Mouse (Mus musculus) cerebellum, adult 2 months (tissue): ENCODE measurements at regions not wholly inside any gene's neighbourhood (a gene's known extent, or its start where the extent isn't known, plus 50 kb on each side); places are given as distances from the start of the nearest gene placed in this dataset.

Source experiments
- DNase-seq, 2 experiments: peaks; one replicate each; pipeline ENCODE4 v3.0.0; 2021
- H3K27ac ChIP-seq: fragments of 200-500 bp; 2 replicates; pipeline ENCODE4 v1.5.1; 2012; ENCODE audit warnings: low read length, control low read depth, inconsistent platforms; ENCODE audit not compliant: insufficient read depth
- H3K27me3 ChIP-seq: fragments of 200-500 bp; 2 replicates; pipeline ENCODE4 v1.6.1; 2012; ENCODE audit warnings: inconsistent platforms, mild to moderate bottlenecking, low read length, moderate library complexity; ENCODE audit not compliant: control insufficient read depth, insufficient read depth
- H3K4me1 ChIP-seq: fragments of 200-500 bp; 2 replicates; pipeline ENCODE4 v1.6.1; 2011; ENCODE audit warnings: low read length; ENCODE audit not compliant: control insufficient read depth, insufficient read depth
- H3K4me3 ChIP-seq: fragments of 200-500 bp; replicated peaks from 2 replicates; pipeline ENCODE3; 2011; ENCODE audit warnings: mild to moderate bottlenecking, low read depth, low read length, control low read depth; ENCODE audit not compliant: insufficient read depth
- CTCF ChIP-seq: fragments of 200-500 bp; IDR thresholded peaks from 2 replicates; pipeline ENCODE4 v1.5.1; 2011; ENCODE audit warnings: low read depth, mild to moderate bottlenecking, control low read depth, low read length, moderate library complexity, borderline replicate concordance; ENCODE audit not compliant: insufficient read depth
- POLR2A ChIP-seq: fragments of 200-500 bp; IDR thresholded peaks from 2 replicates; pipeline ENCODE4 v1.6.1; 2011; ENCODE audit warnings: low read length, control low read depth, borderline replicate concordance; ENCODE audit not compliant: insufficient read depth
- WGBS: fragments of 180-500 bp; shearing (Covaris S2); methylation state at CpG from one replicate; pipeline ENCODE4 v1.1.7; 2018; 5-methylcytosine and 5-hydroxymethylcytosine counted together

DNA sequence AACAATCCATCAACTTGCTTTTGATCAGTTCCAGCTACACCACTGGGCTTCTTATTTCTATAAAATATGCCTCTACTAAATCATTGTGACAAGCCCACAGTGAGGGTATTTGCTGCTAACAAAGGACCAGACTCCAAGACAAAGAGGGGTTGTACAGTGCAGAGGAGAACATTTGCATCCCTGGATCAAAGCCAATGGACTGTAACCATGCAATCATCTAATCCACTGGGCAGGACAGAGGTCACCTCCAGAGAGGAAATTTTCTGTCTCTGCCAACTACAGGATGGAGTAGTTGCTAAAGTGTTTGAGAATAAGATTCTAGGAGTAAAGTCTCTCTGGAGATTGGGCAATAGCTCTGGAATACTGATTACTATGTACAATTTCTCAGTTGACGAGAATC is 272.9 kb downstream of the Cox7c start:
- no peak for TF ChIP-seq POLR2A
- TF ChIP-seq CTCF, result no peak
- no peak for DNase-seq
- no peaks in the 10 kb centered on the region for H3K27me3 ChIP-seq
- no peak overlapping the region for H3K4me3 ChIP-seq
- H3K4me1 ChIP-seq, result no peaks in the 10 kb centered on the region
- WGBS, result 89% methylated on average over 1 of the region's 1 CpGs
- H3K27ac ChIP-seq, result no peak overlapping the region

DNA sequence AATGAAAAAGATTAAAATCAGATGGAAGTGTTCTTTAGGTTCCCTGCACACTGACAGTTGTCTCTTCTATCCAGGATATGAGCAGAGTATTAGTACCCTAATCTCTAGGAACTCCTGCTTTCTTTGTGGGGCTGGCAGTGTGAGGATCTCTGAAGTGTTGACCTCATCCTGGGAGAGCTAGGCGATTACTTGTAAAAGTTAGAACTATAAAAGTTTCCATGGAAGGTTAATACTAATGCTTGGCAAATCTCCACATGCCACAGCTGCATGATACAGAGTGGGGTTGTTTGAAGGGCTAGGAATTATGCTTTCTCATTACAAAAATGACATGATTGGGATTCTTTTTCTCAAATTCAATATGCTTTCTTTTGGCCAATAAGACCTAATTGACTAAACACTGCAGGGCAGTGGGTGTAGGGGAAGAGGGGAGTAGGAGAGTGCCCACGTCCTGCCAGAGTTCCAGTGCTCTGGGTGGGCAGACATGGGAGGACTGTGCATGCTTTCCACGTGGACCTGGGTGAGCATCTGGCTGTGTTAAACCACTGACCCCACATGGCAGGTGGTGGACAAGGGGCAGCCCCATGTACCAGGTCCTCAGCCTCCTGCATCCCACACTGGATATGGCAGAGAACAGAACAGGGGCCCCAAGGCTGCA is 275.6 kb downstream of the Cox7c start:
- Histone ChIP-seq H3K4me3 (no peak overlapping the region), H3K27ac (no peak overlapping the region), H3K4me1 (peaks cover 3% of the 10 kb centered on the region; the same call in 1 of the 2 replicates), H3K27me3 (no peaks in the 10 kb centered on the region)
- DNase-seq, result no peak
- TF ChIP-seq CTCF, result no peak
- TF ChIP-seq POLR2A, result no peak
- WGBS, result 52% methylated on average over 3 of the region's 3 CpGs

DNA sequence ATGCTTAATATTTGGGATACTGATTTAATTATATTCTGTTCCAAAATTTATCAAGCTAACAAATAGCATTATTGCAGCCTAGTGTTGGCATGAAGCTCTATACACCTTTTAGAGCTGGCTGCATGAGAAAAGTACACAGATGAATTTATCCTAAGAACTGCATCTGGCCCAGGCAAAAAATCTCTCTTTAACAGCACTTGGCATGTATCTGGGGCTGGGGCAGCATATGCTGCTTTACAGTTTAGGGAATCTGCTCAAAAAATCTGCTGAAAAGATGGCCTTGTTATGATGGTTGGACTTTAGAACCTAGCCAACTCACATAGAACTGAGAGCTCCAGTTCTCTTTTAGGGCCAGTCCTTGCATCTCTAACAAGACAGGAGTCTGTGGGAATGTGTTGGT is 276.2 kb downstream of the Cox7c start:
- H3K27ac ChIP-seq, result no peak overlapping the region
- TF ChIP-seq CTCF (no peak), POLR2A (no peak)
- H3K27me3 ChIP-seq, result no peaks in the 10 kb centered on the region
- DNase-seq, result no peak
- peaks cover 3% of the 10 kb centered on the region; the same call in 1 of the 2 replicates for H3K4me1 ChIP-seq
- H3K4me3 ChIP-seq, result no peak overlapping the region

DNA sequence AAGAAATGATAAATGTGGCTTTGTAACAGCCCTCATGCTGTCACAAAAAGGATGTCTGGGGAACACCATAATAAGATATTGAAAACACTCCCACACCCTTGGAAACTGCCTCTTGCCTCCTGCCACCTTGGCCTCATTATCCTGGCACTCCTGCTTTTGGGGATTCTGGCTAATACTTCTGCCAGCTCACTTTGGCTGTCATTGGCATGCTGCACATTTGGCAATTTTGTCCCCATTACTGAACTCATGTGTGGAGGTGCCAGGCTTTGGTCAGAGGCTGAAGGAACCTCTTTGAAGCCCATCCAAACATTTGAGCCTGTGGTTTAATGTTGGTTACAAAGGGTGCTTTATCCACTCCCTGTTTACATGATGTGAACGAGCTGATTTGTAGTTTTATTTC is 278.2 kb downstream of the Cox7c start:
- WGBS, result 2% methylated on average over 1 of the region's 1 CpGs
- DNase-seq, result peak in 1 of 2 experiments; percentile 5
- Histone ChIP-seq H3K4me3 (no peak overlapping the region), H3K27me3 (no peaks in the 10 kb centered on the region), H3K4me1 (peaks cover 3% of the 10 kb centered on the region; the same call in 1 of the 2 replicates), H3K27ac (no peak overlapping the region)
- TF ChIP-seq CTCF (no peak), POLR2A (no peak)

DNA sequence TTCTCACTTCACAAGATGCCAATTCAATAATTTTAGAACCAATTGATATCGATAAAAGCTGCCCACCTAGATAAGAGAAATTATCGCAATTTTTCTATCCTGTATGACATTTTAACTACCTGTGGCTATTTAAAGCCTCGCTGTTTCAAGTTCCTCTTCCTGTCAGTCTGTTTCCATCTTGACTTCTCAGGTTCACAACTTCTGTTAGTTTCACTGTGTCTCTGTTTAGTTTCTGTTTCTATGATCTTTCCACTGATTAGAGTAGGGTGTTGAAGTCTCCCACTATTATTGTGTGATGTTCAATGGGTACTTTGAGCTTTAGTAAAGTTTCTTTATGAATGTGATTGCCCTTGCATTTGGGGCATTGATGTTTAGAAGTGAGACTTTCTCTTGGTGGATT is 322.1 kb downstream of the Cox7c start:
- H3K4me1 ChIP-seq, result no peaks in the 10 kb centered on the region
- H3K27me3 ChIP-seq, result no peaks in the 10 kb centered on the region
- no peak for TF ChIP-seq POLR2A
- no peak for TF ChIP-seq CTCF
- WGBS, result 92% methylated on average over 3 of the region's 3 CpGs
- H3K4me3 ChIP-seq, result no peak overlapping the region
- no peak for DNase-seq
- no peak overlapping the region for H3K27ac ChIP-seq

DNA sequence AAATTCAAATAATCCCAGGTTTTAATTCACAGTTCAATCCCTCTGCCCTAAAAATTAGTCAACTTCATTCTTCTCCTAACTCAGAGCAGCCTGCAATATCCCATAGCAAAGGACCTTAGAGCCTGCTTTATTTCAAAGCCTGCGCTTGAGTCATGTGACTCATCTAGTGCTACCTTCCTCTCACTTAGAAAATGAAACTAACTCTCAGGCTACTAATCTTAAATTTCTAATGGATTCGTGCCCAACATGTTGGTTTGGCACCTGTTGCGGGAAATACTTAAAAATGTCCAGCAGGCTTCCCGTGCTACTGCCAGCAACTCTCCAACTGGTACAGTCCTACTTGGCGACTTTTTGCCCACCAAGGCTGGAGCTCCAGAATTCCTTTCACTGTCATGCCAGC is 322.6 kb downstream of the Cox7c start:
- no peaks in the 10 kb centered on the region for H3K27me3 ChIP-seq
- no peak for DNase-seq
- H3K4me1 ChIP-seq, result no peaks in the 10 kb centered on the region
- no peak overlapping the region for H3K27ac ChIP-seq
- no peak overlapping the region for H3K4me3 ChIP-seq
- TF ChIP-seq CTCF, result no peak
- no peak for TF ChIP-seq POLR2A
- WGBS, result 51% methylated on average over 5 of the region's 5 CpGs

DNA sequence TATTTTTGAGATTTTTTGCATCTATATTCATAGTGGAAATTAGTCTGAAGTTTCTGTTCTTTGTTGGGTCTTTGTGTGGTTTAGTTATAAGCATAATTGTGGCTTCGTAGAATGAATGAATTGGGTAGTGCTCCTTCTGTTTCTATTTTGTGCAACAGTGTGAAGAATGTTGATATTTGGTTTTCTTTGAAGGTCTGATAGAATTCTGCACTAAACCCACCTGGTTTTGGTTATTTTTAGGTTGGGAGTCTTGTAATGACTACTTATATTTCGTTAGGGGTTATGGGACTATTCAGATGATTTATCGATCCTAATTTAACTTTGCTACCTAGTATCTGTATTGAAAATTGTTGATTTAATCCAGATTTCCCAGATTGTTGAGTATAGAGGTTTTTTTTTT is 326.4 kb downstream of the Cox7c start:
- TF ChIP-seq POLR2A (no peak), CTCF (no peak)
- no peaks in the 10 kb centered on the region for H3K4me1 ChIP-seq
- H3K27ac ChIP-seq, result no peak overlapping the region
- WGBS, result 92% methylated on average over 3 of the region's 3 CpGs
- H3K4me3 ChIP-seq, result no peak overlapping the region
- DNase-seq, result no peak
- no peaks in the 10 kb centered on the region for H3K27me3 ChIP-seq

DNA sequence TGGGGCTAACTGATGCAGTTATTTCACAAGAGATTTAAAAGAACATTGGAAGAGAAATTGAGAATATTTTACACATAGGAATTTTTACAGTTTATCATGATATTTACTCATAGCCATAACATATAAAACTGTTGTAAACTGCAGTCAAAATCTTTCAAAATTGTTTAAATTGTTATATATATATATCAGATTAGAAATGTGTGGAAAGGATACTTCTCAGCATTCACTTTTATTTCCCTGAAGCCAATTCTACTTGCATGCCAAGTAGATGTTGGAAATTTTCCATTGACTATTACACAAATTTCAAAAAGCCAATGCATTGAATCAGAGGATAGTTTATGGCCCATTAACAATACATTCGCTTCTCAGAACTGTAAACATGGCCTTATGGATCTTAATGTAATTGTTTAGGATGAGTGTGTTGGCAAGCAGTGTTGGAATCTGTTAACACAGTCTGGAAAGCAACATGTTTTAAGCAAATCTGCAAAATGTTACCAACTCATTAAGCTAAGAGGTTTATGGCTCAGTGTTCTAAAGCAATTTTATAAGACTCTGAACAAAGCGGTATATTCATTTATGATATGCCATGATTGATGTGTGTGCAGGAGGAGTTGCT is 330.7 kb downstream of the Cox7c start:
- Histone ChIP-seq H3K27me3 (no peaks in the 10 kb centered on the region), H3K4me1 (no peaks in the 10 kb centered on the region), H3K4me3 (no peak overlapping the region), H3K27ac (no peak overlapping the region)
- no peak for TF ChIP-seq CTCF
- no peak for TF ChIP-seq POLR2A
- no peak for DNase-seq
- WGBS, result 60% methylated on average over 2 of the region's 2 CpGs
